Mouse (Mus musculus): ENCODE measurements around the gene Gast.

DNA sequence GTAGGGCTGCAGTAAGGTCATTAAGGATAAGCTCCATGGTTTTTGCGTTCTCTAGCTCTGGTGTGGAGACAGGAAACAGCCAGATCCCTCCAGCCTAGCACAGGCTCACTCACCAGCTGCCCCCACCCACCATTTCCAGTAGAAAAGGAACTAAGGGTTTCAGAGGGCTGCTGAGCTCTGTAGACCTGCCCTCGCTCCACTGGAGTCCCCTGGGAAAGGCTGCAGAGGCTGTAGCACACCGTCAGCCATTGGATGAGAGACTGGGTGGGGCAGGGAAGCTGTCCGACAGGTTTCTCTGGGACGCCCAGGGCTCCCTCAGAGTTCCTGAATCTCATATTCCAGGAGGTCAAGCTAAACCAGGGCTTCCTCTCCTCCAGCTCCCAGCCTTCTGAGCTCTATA lies 52.4 kb downstream of the Gast start:
- no peak for TF ChIP-seq GATA1 (IDR thresholded peaks at IDR 0.05; ENCODE audit: low read length)
- no peak for TF ChIP-seq TAL1 (IDR thresholded peaks at IDR 0.05; ENCODE audit: low read length)
